Mouse (Mus musculus) T-helper 1 cell (primary cell): ENCODE data around the gene Tbx15.
"Not testable (repeated sequence)": the region's sequence is repeated elsewhere in the genome, so short reads cannot be mapped to it uniquely, and the experiment has no call there.

ENCODE experiments used
- in situ Hi-C: fragments of 300-600 bp; cut with MboI, MseI; formaldehyde crosslinking; loops from one replicate; pipeline ENCODE4 v1.15.1; 2025; ENCODE audit warnings: high pct_unique_total_duplicates

Gene Tbx15

GRCm38 (mm10) chr3:99266752-99267303 is 26.6 kb downstream of the Tbx15 start:
- in situ Hi-C loops: no loop called here

GRCm38 (mm10) chr3:99277973-99278580 is 37.9 kb downstream of the Tbx15 start:
- in situ Hi-C loops: no loop called here

- in situ Hi-C loops: no loop called here
These were observed 39.5 kb downstream of the Tbx15 start for GRCm38 (mm10) chr3:99279718-99280117.

DNA sequence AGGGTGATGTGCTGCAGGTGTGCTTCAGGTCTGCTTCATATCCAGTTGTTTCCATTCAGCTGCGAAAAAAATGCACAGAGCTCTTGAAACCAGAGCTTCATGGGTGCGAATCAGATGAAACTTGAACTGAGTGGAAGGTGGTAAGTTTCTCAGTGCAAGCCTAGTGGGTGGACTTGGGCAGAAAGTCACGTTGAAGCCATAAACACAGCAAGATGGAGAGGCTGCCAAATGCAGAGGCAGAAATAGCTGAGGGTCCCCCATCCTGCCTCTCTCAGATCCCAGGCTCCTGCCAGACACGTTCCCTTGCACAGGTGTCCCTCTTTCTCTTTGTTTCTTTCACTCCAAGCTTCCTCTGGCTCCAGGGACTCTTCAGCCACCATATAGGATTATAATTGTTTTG is 41.3 kb downstream of the Tbx15 start:
- in situ Hi-C loops: no loop called here

DNA sequence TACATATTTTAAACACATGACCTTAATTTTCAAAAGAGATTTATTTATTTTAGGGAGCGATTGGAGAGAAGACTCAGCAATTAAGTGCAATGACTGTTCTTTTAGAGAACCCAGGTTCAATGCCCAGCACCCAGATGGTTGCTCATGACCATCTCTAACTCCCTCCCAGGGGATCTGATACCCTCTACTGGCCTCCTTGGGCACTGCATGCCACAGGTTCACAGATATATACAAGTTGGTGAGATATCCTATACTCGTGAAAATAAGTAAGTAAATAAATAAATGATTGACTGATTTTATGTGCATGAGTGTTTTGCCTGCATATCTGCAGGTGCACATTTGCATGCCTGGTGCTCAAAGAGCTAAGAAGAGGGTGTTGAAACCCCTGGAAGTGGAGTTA is 48.1 kb downstream of the Tbx15 start:
- in situ Hi-C loops: no loop called here

DNA sequence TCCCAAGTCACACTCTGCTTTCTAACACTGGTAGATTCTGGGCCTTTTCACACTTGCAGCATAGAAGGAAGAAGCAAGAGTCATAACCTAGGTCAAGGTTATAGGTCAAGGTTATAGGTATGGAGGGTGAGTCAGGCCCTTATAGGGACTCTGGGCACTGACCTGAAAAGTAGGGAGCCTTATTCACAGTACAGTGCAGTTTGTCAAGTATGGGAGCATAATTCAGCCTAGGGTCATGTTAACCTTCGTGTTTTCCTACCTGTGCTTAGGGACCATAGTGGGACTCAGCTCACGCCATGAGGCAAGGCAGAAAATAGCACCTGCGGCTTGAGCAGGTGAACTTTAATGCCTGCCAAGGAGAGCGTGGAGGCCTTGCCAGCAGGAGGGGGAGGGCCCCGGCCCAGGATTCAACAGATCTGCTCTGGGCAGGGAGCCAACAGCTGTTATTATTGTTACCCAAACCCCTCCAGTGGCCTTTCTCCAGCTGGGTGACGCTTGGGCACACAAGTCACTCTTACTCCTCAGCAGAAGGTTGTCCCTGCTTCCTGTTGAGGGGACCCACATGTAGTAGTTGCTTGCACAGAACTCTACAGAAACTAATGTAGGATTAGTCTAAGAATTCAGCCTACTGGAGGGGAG is 50.0 kb downstream of the Tbx15 start:
- in situ Hi-C loops: no loop called here

DNA sequence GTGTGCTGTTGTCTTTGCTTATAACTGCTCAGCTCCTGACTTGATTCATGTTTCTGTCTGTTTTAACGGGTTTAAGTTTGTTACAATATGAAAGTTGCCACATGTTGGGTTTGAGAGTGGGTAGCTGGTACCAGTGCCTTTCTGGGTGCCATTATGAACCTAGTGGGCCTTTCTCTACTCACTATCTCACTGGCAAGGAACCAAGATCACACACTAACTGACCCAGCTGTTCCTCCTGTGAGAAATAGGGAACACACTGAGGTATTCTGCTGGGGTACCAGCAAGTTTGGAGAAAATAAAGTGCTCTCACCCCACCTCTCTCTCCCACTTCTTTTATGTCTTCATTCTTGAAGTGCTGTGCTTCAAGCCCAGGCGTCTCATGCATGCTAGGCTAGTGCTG is 50.7 kb downstream of the Tbx15 start:
- in situ Hi-C loops: no loop called here

GRCm38 (mm10) chr3:99291386-99291785 is 51.2 kb downstream of the Tbx15 start:
- in situ Hi-C loops: no loop called here

DNA sequence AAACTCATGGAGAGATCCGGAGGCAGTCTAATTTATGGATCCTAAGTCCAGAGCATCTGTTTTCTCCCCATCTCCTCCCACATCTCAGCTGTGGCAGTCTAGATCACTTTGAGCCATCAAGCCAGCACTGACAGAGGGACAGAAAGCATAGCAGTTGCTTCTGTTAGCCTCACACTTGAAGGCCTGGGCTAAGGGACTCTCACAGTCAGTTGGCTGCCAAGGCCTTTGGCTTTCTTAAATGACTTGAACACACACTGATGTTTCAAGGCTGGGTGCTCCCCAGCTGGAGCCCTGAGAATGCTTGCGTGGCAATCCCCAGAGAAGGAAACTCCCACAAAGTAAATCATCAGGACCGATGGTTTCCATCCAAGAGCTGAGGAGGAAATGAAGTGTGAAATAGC is 52.4 kb downstream of the Tbx15 start:
- in situ Hi-C loops: no loop called here

GRCm38 (mm10) chr3:99294209-99294608 is 54.0 kb downstream of the Tbx15 start:
- in situ Hi-C loops: not testable (repeated sequence)

- in situ Hi-C loops: no loop called here
These were observed 55.1 kb downstream of the Tbx15 start for GRCm38 (mm10) chr3:99295301-99295700.

DNA sequence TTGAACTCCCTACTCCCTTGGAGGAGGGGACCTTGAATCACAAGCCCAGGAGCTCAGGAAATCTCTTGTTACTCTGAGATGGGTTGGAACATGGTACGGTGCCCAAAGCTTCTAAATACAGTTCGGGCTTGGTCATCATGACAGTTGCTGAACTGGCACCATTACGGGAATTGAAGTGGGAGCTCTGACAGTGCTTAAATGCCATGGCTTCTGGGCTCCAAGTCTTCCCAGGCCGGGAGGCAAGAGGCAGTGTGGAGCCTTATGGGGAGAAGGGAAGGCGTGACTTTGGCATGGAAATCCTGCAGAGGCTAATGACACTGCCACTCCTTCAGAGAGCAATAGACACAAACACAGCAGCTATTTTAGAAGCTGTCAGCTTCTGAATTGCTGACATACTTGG is 56.0 kb downstream of the Tbx15 start:
- in situ Hi-C loops: no loop called here

GRCm38 (mm10) chr3:99300846-99301245 is 60.7 kb downstream of the Tbx15 start:
- in situ Hi-C loops: no loop called here

DNA sequence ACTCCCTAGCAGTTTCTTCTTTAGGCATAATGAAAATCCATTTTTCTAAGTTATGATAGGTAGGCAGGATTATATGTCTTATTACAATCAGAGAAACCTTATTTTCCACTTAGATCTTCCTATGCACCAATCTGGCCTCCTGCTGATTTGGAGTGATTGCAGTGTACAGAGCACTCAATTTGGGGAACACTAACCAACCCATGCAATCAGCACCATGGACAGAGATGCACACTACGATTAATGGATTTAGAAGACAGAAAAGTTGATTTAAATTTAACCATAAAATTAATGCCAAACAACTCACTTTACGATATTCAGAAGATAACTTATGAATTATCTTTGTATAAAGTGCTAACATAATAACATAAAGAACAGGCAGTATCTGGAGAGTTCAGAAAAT is 70.7 kb downstream of the Tbx15 start:
- in situ Hi-C loops: no loop called here

DNA sequence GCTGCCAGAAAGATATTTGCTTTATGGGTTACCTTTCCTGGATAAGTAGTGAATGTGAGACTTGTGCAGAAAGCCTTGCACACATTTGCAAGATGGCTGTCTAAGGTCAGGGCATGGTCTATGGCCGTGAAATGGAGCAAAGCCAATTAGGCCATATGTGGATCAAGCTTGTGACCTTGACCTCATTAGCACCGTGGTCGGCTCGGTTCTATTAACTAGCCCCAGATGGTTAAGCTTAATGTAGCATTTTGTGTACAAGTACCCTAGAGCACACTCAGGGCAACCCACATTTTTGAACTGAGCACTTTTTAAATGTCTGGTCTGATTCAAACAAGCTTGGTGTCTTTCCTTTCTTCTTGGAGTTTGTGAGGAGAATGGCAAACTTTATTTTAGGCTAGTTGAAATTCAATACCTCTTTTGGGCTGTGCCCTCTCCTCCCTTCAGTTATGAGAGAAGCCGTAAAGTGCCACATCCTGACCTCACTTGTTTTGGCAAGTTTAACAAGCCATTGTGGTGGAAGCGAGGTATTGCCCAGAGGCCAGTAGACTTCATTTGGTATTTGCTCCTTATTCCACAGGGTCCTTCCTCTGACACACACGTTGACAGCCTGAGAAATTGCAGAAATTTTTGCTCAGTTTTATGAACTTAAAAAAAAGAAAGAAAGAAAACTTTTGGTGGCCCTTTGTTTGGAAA is 71.9 kb downstream of the Tbx15 start:
- in situ Hi-C loops: no loop called here

- in situ Hi-C loops: no loop called here
These were observed 82.2 kb downstream of the Tbx15 start for GRCm38 (mm10) chr3:99322345-99322744.

- in situ Hi-C loops: no loop called here
These were observed 89.1 kb downstream of the Tbx15 start for GRCm38 (mm10) chr3:99329316-99329715.

- in situ Hi-C loops: no loop called here
These were observed 90.9 kb downstream of the Tbx15 start for GRCm38 (mm10) chr3:99331086-99331485.

- in situ Hi-C loops: no loop called here
These were observed 96.7 kb downstream of the Tbx15 start for GRCm38 (mm10) chr3:99336866-99337265.

DNA sequence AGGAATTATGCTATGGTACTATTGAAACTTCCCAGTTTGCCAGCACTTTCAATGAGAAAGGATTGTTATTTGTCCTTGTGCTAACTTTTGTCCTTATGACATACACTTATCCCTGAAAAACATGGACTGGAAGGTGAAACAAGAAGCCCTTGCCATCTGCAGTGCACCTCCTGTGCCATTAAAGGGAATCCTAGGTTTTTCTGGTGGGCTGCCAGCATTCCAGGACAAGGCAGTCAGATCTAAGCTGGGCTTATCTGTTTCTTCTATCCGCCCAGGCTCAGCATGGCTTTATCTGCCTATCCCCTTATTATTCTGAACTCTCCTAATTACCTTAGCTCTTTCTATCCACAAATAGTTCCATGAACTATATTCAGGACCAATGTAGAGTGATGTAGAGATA is 98.6 kb downstream of the Tbx15 start:
- in situ Hi-C loops: no loop called here

- in situ Hi-C loops: no loop called here
These were observed 99.8 kb downstream of the Tbx15 start for GRCm38 (mm10) chr3:99340021-99340420.

DNA sequence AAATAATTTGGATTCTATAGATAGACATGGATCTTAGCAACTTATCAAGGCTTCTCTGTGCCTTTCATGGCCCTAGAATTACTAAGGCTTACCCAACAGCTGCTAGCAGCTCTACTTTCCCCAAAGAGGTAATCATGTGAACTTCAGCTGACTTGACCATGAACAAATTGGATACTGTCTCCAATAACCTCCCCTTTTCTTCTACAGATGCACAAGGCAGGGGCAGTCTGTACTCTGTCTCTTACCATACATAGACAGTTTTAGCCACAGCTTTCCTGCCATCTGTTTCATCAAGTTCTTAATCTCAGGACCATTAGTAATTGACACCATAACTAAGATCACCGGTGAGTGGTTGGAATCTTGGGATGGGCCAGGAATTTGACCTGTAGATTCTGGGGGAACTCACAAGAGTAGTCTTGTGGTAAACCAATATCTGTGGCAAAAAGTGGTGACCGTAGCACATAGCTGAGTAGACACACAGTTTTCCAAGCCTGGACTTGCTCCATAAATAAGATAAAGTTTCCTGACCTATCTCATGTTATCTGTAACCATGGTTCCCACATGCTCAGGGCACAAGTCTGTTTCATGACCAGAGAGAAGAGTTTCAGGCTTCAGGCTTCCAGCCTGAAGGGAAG is 139.6 kb downstream of the Tbx15 start:
- in situ Hi-C loops: no loop called here
